Mouse (Mus musculus) urinary bladder, postnatal 4 days (tissue): Measurements from ENCODE around the gene Ap1b1.

Experiments used
- DNase-seq, 2 experiments: peaks; one replicate each; pipeline ENCODE4 v3.0.0; 2021 to 2022; ENCODE audit warnings: low spot score in 2 of 2

Gene Ap1b1

GRCm38 (mm10) chr11:4986695-4987486 is at the start of gene Ap1b1:
Gene Ap1b1 (plus strand): TSS chr11:4986824.
- DNase-seq, result peak; percentile 86 to 90

DNA sequence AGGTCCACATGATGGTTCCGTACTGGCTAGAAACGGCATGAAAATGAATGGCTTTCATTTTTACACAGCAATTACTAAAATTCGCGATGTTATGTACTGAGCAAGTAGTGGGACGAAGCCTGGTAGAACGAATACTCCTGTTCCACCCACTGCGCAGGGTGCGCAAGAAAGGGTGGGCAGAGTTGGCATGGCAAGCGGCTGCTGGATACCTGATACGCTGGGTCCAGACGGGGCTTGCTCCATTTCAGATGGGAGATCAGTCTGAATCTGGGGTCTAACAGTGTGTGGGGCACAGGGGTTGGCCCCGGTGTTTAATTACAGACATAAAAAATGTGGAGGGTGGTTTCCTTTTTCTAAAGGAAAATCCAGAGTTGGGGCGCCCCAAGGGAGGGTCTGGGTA is 40.1 kb upstream of the Ap1b1 start:
- DNase-seq, result no peak

DNA sequence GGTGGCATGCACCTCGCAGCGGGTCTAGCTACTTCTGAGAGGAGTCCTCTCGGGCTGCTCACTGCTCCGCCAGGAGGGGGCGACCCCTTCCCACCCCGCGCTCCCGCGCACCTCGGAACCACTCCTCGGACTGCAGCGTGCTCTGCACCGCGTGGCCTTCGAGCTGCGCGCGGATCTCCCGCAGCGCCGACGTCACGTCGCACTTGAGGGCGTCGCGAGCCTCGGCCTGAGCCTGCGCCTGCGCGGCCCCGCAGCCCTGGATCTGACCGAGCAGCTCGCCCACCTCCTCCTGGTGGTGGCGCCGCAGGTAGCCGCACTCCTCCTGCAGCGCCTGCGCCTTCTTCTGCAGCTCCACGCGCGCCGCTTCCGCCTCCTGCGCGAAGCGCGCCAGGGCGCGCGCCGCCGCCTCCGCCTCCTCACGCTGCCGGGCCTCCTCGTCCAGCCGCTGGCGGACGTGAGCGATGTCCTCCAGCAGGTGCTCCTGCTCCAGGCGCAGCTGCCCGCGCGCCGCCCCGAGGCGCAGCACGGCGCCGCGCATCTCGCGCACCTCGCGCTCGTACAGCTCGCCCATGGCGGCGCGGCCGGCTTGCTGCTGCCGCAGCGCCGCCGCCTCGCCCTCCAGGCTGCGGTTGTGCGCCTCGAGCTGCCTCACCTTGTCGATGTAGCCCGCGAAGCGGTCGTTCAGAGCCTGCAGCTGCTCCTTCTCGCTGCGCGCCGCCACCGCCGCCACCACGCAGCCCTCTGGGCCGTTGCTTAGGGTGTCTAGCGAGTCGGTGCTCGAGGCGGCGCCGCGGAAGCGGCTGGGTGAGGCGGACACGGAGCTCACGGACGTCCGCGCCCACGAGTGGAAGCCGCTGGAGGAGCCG is 39.4 kb upstream of the Ap1b1 start:
- DNase-seq, result peak in 1 of 2 experiments; percentile 19

DNA sequence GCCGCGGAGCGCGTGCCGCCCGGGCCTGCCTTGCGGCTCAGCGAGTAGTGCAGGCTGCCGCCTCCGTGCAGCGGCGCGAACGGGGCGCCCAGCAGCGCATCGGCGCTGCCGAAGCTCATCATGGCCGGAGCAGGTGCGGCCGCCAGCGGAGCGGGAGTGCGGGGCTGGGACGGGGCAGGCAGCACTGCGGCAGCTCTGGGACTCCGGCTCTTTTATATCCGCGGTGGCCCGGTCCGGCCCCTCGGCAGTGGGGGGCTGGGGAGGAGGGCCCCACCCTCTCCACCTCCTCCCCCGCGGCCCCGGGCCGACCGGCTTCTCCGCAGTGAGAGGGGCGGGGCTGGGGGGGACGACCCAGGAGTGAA is 38.8 kb upstream of the Ap1b1 start, which contains the start of gene Nefh:
Nefh (minus strand) TSS at position 252 of the 362 bp plus-strand sequence.
- DNase-seq, result no peak

DNA sequence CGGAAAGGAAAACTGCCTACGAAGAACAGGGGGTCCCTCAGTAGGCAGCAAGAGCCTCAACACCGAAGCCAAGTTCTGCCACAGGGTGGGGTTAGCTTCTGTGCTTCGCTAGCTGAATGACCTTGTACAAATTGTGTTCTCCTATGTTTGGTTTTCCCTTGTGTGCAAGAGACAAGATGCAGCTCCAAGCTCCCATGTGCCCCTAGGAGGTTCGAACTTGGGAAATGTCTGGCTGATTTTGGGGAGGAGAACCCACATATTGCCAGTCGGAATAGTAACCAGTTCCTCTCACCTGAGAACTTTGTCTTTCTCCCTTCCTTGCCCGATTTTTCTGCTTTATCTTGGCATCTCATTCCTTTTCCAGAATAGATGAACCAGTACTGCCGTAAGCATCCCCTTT is 37.8 kb upstream of the Ap1b1 start:
- DNase-seq, result no peak

DNA sequence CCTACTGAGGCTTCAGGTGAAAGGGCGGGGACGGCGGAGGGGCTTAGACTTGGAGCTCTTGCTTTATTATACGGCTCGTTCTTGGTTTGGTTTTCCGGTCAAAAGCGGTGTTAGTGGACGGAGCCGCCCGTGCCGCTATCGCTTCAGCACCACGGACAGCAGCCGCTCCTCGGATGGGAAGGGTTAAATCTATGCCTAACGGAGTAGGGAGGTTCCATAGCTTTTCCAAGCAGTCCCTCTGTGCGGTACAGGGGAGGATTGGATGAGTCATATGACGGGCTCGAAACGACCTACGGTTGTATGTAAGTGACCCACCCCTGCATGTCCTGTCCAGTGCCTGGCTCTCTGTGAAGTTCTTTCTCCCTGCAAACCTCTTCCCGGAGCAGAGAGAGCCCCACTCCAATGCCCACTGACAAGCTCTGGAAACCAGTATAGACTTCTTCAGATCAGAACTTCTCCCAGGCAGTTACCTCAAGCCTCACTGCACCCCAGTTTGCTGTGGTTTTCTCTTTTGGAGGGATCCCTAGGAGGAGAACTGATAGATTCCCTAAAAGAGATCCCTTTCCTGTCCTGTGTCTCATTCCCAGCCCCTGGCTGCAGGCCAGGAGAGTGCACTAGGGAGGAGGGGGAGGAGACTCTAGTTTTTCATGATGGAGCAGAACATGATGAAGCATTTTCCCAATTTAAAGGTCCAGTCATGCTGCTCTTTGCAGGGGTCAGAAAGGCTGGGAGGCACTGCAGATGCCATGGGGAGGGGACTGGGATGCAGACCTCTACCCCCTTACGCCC is 37.2 kb upstream of the Ap1b1 start:
- DNase-seq, result peak; percentile 35 to 80

DNA sequence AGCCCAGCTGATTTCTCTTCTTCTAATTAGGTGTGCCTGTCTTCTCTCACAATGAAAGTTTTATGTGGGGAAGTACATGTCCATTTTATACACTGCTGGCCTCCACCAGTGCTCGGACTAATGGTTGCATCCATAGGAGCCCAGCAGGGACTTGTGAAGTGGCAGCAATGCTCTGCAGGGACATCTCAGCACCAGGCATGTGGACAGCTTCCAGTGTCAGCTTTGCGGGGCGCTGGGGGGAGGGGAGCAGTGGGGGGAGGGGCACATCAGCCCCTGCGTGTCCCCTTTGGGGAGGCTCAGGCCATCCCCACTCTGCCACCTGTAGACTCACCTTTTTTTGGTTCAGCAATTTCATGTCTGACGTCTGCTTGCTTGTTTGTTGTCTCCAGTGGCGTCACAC is 33.2 kb upstream of the Ap1b1 start:
- no peak for DNase-seq

DNA sequence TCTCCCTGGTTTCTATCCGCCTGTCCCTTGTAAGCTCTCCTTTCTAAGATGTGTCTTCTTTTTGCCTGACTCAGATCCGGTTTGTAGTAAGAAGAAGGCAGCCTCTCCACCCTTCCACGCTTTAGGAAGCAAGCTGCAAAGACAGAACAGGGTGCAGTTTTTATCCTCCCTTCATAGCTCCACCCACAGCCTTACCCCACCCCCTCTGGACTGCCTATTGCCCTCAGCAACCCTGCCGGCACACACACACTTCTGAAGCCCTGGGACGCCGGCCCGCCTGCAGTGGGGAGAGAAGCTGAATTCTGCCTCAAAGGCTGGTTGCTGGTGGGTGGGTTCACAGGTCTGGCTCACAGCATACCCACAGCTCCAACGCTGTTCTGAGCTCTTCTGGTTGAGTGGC is 32.7 kb upstream of the Ap1b1 start:
- no peak for DNase-seq

DNA sequence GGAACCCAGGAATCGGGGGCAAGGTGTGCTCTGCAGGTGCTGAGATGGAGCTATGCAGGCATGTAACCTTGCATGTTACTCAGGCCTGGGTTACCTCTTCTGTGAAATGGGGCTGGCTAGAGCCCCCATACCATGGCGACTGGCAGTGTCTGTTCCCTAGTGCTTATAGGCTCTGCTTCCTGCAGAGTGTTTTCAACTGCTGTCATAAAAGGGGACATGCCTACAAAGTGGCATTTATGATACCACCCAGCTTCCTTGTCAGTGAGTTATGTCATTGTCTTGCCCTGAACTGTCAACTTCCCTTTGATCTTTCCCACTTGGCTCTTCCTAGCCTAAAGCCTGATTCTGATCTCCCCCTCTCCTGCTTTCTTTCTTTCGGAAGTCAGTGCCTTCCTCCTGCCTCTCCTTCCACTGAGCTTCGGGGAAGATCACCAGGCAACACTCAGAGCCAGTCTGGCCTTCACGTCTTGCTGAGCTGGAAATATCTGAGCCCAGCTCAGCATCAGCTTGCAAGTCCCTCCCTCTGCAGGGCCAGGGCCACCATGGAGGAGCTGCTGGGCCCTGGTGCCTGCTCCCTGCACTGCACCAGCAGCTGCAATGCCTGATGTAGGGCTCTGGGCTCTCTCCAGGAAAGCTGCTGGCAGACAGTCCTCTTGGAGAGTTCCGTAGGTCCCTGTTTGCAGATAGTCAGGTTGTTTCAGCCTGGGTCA is 23.4 kb upstream of the Ap1b1 start:
- no peak for DNase-seq

DNA sequence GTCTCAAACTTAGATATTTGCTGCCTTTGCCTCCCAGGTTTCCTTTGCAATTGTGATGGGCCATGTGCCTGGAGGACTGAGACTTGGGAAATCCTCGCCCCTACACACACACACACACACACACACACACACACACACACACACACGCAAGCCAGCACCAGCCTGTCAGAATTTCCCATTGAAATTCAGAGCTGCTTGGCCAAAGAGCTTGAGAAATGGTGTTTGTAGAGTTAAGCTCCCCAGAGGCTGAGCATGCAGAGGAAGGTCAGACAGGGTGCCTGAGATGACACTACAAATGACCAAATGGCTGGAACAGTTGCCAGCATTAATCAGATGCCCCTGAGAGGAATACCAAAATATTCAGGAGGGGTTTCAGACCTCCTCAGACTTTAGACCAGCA is 20.3 kb upstream of the Ap1b1 start:
- DNase-seq, result no peak

GRCm38 (mm10) chr11:4966888-4967287 is 19.7 kb upstream of the Ap1b1 start:
- DNase-seq, result no peak

DNA sequence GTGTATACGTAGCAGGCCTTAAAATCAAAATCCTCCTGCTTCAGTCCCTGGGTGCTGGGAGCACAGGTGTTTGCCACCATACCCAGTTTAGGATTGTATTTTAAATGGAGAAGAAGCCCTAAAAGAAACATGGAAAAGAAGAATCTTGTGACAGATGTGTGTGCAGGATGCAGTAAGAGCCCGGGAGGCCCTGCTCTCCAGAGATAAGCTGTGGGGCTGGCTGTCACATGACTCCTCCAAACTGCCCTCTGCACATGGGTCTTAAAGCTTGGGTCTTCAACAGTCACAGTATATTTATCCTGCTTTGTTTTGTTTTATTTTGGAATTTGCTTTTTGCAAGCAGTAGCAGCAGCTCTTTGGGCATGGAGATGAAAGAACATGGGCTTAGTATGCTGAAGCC is 19.1 kb upstream of the Ap1b1 start:
- DNase-seq, result no peak

GRCm38 (mm10) chr11:4968376-4968775 is 18.2 kb upstream of the Ap1b1 start:
- DNase-seq, result no peak

GRCm38 (mm10) chr11:4972967-4973870 is 13.4 kb upstream of the Ap1b1 start:
- DNase-seq, result no peak

- no peak for DNase-seq
Measured at GRCm38 (mm10) chr11:4973871-4974256, 12.8 kb upstream of the Ap1b1 start.

DNA sequence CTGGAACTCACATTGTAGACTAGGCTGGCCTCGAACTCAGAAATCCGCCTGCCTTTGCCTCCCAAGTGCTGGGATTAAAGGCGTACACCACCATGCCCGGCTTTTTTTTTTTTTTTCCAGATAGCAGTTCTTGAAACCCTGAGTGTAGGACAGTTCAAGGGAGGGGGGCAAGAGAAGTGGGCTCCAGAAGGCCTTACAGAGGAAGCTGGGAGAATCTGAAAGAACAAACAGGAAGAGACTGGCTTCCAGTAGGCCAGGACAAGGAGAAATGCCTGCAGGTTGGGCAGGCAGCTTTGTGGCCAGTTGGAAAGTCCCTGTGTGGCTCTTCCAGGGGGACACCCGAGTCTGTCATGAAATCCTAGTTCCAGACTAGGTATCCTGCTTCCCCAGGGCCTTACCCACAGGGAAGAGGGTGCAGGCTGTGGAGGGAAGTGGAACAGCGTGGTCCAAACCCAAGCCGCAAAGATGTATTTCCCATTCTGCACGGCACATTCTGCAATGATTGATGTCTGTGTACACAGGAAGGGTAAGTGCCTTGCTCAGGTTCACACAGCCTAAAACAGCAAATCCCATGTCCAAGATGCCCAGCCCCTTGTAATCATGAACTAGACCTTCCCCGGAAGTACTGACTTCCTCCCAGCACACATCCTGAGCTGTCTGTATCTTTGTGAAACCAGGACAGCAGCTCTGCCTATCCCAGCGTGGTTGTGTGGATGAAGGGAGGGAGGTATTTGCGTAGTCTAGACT is 12.1 kb upstream of the Ap1b1 start:
- DNase-seq, result no peak

DNA sequence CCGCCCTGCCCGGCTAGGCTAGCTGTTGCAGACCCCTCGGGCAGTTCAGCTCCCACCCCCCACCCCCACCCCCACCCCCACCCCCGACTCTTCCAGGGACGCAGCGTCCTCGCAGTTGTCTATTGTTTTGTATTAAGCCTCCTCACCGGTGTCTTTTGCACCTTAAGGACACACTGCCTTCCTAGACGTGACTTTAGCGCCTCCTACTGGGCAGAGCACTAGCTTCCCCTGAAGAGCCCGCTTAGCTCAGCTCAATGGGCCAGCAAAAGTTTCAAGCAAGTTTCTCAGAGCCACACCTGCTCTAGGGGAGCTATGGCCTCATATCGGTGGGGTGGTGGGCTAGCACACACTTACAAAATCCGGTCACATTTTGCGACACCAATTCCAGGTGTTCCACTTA is 11.0 kb upstream of the Ap1b1 start:
- DNase-seq, result peak in 1 of 2 experiments; percentile 78

DNA sequence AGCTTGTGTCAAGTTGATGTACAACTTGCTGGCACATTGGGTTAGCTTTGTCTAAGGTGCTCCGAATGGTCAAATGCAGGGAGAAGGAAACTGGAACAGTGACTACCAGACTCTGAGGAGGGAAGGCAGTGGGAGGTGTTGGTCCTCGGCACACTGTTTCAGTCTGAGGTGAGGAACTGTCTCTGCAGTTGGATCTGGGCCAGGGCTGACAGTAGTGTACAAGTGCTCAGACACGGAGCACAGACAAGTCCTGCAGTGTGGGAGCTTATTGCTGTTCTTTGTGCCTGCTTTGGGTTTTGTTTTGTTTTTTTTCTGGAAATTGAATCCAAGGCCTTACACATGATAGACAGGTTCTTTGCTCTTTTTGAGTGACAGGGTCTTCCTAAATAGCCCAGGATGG is 3.6 kb upstream of the Ap1b1 start:
- no peak for DNase-seq

DNA sequence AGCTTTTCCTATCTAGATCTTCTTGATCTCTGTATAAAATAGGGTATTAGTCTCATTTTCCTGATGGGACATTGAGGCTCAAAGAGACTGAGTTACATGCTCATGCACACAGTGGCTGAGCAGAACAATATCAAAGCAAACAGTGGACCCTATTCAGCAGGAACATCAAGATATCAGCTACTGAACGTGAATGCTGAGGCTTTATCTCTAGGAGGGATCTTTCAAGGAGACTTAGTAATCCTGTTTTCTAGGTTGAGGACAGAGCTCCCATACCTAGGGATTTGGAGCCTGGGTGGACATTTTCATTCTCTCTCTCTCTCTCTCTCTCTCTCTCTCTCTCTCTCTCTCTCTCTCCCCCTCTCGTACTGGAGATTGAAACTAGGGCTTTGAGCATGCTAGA is 3.1 kb upstream of the Ap1b1 start:
- DNase-seq, result no peak

DNA sequence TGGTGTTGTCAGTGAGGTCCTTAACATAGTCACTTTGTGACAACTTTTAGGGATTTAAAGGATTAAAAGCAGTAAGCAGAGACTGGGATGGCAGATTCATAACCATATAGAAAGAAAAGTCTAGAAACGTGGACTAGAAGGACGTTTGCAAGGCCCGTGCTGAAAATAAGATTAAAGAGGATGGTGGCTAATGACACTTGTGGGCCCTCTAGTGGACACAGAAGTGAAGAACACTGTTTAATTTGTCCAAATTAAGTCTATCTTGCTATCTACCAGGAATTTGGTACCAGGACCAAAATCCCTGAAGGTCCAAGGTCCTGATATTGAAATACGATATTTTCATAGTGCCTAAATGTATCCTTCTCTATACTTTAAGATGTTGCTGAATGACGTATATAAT is 2.4 kb upstream of the Ap1b1 start:
- DNase-seq, result no peak
